Mouse (Mus musculus) brown adipose tissue, adult 24 weeks (tissue): ENCODE data around the gene Arhgap24. TPM values are rescaled to one million over a fixed set of nuclear protein-coding genes. Genes with fewer than 3 reads are reported as not detected.
A peak's percentile ranks its signal among the peaks of the same experiment; 100 is the strongest.

Experiments used
- H3K27ac ChIP-seq: fragments of 200-500 bp; replicated peaks from 2 replicates; pipeline ENCODE4 v1.5.1; 2012; ENCODE audit warnings: low read depth, mild to moderate bottlenecking, low read length
- H3K4me1 ChIP-seq: fragments of 200-500 bp; 2 replicates; pipeline ENCODE4 v1.6.1; 2012; ENCODE audit warnings: low read length, mixed read lengths; ENCODE audit not compliant: control insufficient read depth, insufficient read depth, insufficient read length
- H3K4me3 ChIP-seq: fragments of 200-500 bp; 2 replicates; pipeline ENCODE4 v1.5.1; 2012; ENCODE audit warnings: low read depth, mild to moderate bottlenecking, low read length, moderate library complexity; ENCODE audit not compliant: insufficient read depth
- polyA plus RNA-seq: library from polyadenylated mRNA; stranded (reverse); fragments of >200 nt; gene quantifications from 2 replicates; pipeline ENCODE4 v1.2.4, GENCODE M21; 2012; ENCODE audit not compliant: missing spikeins, insufficient read depth, insufficient read length

Gene Arhgap24
- polyA plus RNA-seq, 1 experiment, result 28.3 TPM

DNA sequence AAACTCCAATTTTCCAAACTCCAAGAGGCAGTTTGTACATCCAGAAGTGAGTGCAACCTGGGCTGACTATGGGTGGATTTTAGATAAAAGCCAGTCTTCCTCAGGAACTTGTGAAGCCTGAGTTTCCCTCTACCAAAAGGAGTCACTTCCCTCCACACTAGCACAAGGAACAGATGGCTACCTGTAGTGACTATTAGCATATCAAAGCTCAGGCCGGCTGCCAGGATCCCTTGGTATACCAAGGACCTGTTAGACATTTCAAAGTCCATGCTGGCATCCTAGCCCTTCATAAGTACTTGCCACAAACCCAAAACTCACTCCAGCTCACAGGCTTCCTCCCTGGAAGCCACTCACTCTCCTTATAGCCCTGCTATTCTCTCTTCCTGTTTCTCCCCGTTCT is 3.1 kb upstream of the Arhgap24 start:
- peaks cover 5% of the 10 kb centered on the region; the same call in 1 of the 2 replicates for H3K4me1 ChIP-seq
- H3K27ac ChIP-seq, result no peak overlapping the region
- no peak overlapping the region for H3K4me3 ChIP-seq

DNA sequence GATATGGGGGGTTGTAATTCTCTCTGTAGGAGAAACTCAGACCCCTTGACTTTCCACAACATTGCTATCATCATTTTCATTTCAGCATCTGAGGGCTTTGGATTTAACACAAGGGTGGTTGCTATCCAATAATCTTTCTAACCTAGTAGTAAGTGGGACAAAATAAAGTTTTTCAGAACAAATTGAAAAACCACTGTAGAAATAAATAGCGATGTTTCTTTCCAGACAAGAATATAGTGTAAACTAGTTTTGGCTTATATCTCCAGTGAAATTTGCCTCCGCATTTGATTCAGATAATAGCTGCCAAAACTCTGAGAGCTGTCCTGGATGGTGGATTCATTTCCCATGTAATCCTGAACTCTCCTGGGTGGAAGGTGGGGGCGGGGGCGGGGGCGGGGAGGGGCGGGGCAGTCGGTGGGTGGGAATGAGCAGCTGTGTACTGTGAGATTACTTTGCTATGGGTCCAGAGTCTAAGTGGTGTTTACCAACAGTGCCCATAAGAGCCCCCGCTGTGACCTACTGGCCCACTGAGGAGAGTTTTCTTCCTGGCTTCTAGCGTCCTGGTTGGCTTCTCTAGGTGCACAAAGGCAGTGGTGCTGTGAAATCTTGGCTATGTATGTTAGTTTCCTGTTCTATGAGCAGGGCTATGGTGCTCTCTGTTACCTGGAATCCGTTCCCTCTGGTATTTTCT is 2.2 kb downstream of the Arhgap24 start:
- peak overlapping the region; percentile 23 for H3K4me3 ChIP-seq
- H3K4me1 ChIP-seq, result peaks cover 3% of the 10 kb centered on the region; the same call in 1 of the 2 replicates
- peak overlapping the region; percentile 42; the same call in 1 of the 2 replicates for H3K27ac ChIP-seq

DNA sequence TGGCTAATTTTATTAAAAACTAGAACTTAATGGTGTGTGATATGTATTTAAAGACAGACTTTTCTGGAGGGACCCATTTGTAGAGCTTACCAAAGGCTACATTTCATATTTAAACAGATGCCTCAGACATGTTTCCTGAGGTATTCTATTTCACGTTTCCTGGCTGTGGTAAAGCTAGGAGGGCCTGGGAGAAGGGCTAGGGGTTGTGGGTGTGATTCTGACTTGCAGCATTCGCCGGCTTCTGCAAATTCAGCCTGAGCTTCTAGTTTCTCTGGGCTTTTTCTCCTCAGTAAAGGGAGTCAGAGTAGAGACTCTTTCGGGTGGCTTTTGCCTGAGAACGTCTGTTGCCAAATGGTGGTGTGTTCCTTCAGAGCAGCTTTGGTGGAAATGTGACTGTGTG is 10.4 kb downstream of the Arhgap24 start:
- no peak overlapping the region for H3K4me3 ChIP-seq
- peak overlapping the region; percentile 50; the same call in 1 of the 2 replicates for H3K27ac ChIP-seq
- H3K4me1 ChIP-seq, result peaks cover 5% of the 10 kb centered on the region; the same call in 1 of the 2 replicates

DNA sequence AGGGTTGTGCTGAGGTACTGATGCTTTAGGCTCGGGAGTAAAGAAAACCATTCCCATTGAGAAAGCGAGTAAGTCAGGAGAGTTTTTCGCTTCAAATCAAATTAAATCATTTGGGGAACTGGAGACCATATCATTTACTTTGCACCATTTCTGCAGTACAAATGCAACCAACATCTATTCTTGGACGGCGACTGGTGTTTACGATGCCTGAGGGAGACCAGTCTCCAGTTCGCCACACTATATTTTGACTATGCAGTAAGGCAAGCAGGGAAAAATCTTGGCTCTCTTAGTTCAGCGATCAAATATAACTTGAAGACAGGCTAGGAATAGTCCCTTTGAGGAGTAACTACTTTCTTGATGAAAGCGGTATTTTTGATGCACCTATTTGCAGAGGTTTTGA is 11.0 kb downstream of the Arhgap24 start:
- Histone ChIP-seq H3K4me1 (peaks cover 5% of the 10 kb centered on the region; the same call in 1 of the 2 replicates), H3K4me3 (no peak overlapping the region)

DNA sequence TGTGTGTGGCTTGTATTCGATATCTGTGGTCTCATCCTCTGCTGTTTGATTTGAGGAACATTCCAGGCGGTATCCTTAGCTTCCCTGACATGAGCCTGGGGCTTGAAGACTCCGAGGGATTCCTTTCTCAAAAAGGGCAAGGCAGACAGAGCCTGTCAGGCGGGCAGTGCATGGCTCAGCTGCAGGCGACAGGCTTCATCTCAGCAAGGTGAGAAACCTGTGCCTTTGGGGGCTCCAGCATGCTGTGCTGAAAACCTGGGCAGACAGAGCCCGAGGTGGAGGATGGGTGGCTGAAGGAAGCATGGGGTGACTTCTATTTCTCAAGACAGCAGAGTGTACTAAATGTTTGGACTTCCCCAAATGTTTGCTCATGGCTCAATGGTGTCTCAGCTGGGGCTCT is 13.6 kb downstream of the Arhgap24 start:
- no peak overlapping the region for H3K4me3 ChIP-seq
- H3K4me1 ChIP-seq, result peaks cover 5% of the 10 kb centered on the region; the same call in 1 of the 2 replicates
- H3K27ac ChIP-seq, result no peak overlapping the region

More for the DNA sequence above, 11.0 kb downstream of the Arhgap24 start:
- peak overlapping the region; percentile 29; the same call in 1 of the 2 replicates for H3K27ac ChIP-seq

DNA sequence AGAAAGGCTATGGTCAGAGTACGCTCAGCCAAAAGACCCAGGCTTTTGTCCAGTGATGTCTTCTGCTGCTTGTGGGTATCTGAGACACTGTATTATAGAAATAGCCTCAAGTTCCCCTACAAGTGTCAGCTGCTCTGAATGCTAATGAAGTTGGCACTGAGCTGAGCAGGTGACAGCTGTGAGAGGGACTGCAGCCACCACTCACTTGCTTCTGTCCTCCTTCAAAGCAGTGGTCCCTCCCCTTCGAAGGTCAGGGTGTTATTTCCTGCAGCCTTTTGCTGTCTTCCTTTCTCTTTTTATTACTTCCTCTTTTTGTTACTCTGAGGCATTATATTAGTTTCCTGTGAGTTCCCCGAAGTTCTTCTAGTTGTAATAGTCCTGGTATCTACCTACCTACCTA is 16.0 kb downstream of the Arhgap24 start:
- Histone ChIP-seq H3K4me1 (no peaks in the 10 kb centered on the region; the same call in 1 of the 2 replicates), H3K4me3 (no peak overlapping the region)

DNA sequence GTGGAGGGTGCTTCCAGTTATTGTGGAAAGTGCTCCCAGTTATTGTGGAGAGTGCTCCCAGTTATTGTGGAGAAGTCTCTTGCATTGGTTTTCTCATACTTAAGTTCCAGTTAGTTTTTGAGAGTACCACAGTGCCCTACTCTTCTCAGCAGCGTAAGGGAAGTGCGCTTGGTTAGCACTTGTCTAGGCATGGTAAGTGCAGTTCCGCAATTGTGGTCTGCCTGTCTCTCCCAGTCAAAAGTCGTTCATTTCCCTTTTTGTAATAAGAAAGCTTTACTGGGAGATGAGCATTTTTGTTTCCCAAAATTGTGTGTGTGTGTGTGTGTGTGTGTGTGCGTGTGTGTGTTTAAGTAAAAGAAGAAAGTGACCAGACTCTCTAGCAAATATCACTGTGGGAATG is 17.6 kb downstream of the Arhgap24 start:
- Histone ChIP-seq H3K27ac (no peak overlapping the region), H3K4me1 (no peaks in the 10 kb centered on the region; the same call in 1 of the 2 replicates)

More for the DNA sequence above, 16.0 kb downstream of the Arhgap24 start:
- H3K27ac ChIP-seq, result no peak overlapping the region

DNA sequence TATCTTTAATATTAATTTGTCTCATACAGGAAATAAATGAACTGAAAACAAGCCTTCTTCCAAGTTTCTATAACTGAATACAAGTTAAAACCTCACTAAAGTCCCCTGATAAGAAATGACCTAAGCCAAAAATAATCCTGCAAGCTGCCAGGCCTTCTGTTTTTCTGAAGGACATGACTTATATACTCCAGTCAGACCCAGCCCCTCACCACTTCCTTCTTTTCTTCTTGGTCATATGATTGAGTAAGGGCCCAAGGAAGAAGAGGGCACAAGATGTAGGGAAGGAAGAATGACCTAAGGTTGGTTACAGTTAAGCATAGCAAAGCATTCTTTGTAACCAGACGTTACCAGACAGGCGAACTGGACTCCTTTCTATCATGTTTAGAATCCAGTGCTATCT is 21.1 kb downstream of the Arhgap24 start:
- no peak overlapping the region for H3K4me3 ChIP-seq
- H3K27ac ChIP-seq, result no peak overlapping the region
- H3K4me1 ChIP-seq, result no peaks in the 10 kb centered on the region; the same call in 1 of the 2 replicates

More for the DNA sequence above, 17.6 kb downstream of the Arhgap24 start:
- H3K4me3 ChIP-seq, result no peak overlapping the region

DNA sequence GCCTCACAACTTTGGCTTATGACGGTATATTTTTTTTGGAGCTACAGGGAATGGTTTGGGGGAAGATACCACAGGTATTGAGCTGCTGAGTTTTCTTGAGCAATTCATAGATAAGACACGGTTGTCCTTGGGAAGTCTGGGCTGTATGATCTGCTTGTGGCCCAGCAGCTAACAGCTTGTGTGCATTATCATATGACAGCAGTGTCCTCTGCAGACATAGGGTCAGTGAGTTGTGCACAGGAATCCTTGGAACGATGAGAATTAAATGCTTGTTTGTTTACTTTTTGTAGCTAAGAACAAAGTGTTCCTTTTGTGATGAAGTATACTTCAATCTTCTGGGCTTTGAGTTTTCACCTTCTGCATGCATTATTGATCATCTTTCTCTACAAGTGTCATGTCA is 21.9 kb downstream of the Arhgap24 start:
- no peak overlapping the region for H3K4me3 ChIP-seq
- no peak overlapping the region for H3K27ac ChIP-seq
- no peaks in the 10 kb centered on the region; the same call in 1 of the 2 replicates for H3K4me1 ChIP-seq

DNA sequence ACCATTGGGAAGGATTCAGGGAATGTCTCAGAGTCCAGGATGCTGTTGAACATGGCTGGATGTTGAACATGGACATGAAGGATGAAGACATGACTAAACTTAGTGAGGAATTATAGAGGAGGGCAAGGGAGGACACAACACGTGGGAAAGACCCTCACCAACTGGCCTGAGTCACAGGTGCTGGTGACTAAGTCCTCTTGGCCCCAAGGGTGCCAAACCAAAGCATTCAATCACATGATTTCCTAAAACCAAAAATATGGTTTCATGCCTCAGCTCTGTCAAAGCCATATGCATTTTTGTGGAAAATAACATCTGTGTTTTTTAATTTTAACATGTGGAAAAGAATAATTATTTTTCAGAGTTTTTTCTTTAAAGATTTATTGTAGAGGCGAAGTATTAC is 22.7 kb downstream of the Arhgap24 start:
- H3K4me1 ChIP-seq, result no peaks in the 10 kb centered on the region; the same call in 1 of the 2 replicates
- H3K27ac ChIP-seq, result no peak overlapping the region
- no peak overlapping the region for H3K4me3 ChIP-seq

DNA sequence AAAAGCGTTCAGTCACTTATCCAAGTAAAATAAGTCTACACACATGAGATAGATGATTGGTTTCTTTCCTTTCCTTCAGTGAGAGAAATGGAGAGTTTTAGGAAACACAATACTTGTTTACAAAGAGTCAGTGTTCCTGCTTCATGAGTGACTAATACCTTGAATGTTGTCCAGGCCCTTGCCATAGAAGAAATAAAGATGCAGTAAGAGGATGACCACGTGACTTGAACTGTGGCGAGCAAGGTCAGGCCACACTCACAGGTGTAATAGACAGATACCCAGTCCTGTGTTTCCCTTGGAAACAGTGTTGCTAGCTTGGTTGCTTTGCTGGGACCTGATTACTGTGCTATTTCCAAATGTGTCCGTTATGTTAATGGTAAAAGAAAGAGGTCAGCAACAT is 23.4 kb downstream of the Arhgap24 start:
- Histone ChIP-seq H3K27ac (no peak overlapping the region), H3K4me3 (no peak overlapping the region), H3K4me1 (no peaks in the 10 kb centered on the region; the same call in 1 of the 2 replicates)

DNA sequence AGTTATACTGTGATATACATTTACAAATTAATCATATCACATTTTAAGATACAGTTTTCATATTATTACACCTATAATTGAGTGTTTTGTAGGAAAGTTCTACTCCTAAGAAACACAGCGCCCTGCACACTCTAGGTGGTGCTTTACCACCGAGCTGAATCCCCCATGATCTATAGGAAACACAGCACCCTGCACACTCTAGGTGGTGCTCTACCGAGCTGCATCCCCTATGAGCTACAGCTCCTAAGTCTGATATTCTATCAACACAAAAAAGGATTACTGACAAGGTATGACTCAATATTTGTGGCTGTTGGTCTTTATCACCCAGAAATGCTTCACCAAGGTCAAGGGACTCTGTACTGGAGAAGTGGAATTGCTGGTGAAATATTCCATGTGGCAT is 27.0 kb downstream of the Arhgap24 start:
- H3K27ac ChIP-seq, result no peak overlapping the region
- H3K4me1 ChIP-seq, result no peaks in the 10 kb centered on the region; the same call in 1 of the 2 replicates
- H3K4me3 ChIP-seq, result no peak overlapping the region

DNA sequence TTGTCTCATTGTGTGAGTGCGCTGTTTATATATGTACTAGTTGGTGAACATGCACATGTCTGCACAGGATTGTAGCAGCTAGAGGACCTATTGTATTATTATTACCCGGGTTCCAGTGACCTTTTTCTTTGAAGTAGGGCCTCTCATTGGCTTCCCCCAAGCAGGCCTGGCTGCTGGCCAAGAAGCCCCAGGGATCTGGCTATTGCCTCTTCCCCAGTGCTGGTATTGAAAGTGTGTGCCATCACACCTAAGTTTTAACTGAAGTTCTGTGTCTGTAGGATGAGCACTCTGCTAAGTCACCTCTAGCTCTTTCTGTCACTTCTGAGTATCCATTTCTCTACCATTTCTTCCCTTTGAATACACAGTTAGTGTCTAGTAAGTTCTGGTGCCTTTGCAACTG is 28.2 kb downstream of the Arhgap24 start:
- H3K27ac ChIP-seq, result no peak overlapping the region
- no peak overlapping the region for H3K4me3 ChIP-seq
- H3K4me1 ChIP-seq, result no peaks in the 10 kb centered on the region; the same call in 1 of the 2 replicates

DNA sequence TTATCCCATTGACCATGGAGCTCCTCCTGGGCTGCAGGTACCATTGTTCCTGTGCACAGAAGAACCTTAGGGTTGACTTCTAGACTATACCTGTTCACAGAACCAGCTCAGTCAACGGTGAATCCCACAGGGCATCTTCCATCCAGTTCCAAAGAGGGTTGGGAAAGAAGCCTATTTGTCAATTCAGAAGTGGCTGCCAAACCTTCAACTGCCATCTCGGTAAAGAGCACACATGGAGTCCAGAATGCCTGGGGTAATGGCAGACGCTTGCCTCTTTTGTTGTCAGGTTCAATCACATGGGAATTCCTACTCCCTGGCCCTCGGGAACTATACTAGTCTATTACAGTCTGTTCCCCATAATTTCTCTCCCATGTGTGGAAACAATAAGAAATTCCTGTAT is 30.5 kb downstream of the Arhgap24 start:
- H3K4me3 ChIP-seq, result no peak overlapping the region
- H3K4me1 ChIP-seq, result no peaks in the 10 kb centered on the region; the same call in 1 of the 2 replicates
- H3K27ac ChIP-seq, result no peak overlapping the region

DNA sequence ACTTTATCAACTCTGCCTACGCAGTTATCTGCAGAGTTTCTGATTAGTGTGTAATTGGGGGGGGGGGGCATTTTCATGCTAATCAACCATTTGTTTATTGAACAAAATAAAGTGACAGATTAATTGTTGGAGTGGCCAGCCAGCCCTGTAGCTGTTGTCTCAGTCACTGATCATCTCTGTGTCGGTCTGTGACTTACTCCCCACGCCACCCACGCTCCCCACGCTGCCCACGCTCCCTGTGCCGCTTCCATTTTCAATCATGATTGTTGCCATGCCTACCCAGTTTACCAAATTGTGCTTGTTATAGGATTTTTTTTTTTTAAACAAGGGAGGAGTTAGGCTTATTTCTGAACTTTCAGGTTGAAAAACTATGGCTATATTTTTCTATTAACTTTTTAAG is 34.3 kb downstream of the Arhgap24 start:
- no peak overlapping the region for H3K4me3 ChIP-seq
- H3K27ac ChIP-seq, result no peak overlapping the region
- H3K4me1 ChIP-seq, result no peaks in the 10 kb centered on the region; the same call in 1 of the 2 replicates

DNA sequence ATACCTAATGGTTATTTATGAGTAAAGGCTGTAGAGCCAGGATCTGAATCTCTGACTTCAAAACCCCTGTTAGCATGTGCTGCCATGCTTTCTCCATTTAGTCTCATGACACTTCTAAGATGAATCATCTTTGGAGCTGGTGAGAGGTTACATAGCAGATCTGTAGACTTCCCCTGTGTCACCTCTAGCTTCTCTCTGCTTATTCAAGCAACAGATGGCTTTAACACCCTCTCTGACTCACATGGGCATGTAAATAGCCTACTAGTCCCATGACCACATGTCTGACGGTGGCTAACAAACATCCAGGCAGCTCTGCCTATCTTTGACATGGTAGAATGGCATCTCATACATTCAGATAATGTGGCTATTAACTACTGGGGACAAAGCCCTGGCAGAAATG is 39.3 kb downstream of the Arhgap24 start:
- Histone ChIP-seq H3K4me3 (no peak overlapping the region), H3K27ac (no peak overlapping the region), H3K4me1 (no peaks in the 10 kb centered on the region)
